Mouse (Mus musculus): ENCODE measurements around the gene Itpripl2. TPM values are rescaled to one million over a fixed set of nuclear protein-coding genes. Genes with fewer than 3 reads are reported as not detected.

The Itpripl2 gene
- total RNA-seq (2021): 1 to 10 TPM; 4.6 TPM
- long read RNA-seq, experiment 1: 0 reads
- long read RNA-seq, experiment 2: 0 reads

DNA sequence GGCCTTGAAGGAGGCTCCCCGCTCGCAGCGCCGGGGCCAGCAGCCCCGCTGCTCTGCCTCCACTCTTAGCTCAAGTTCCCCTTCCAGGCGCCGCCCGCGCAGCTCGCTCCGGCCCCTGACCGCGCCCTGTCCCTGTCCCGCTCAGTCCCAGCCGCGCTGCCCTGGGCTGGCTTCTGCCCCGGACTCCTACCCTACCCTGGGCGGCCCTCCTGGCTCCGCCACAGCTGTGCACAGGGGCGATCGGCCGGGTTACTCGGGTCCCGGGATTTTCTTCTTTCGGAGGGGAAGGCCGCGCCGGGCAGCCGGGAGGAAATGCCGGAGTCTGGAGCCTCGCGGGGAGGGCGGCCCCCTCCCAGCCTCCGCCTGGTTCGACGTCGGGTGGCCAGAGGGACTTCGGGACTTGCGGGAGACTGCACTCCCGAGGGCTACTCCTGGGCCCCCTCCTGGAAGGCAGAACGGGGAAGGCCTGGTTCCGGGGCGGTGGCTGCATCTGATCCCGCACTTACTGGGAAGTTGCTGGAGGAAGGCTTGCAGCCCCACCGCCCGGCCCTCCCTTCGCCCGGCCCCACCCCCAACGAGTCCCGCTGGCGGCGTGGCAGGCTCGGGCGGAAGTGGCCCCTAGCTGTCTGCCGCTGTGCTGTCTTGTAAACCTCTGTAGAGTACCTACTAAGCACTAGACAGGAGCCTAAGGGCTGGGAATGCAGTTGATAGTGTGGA lies at the start of gene Itpripl2:
TSS of gene Itpripl2 (minus strand) at position 545 of the 717 bp plus-strand sequence.
- peak; percentile 12 to 24 for DNase-seq (ENCODE audit: low spot score in 2 of 2)

- no peak for DNase-seq (ENCODE audit: low spot score in 2 of 2)
Observed at GRCm38 (mm10) chr7:118535076-118535475, 43.3 kb upstream of the Itpripl2 start.

GRCm38 (mm10) chr7:118534326-118534725 lies 42.6 kb upstream of the Itpripl2 start:
- DNase-seq (ENCODE audit: low spot score in 2 of 2): no peak

DNA sequence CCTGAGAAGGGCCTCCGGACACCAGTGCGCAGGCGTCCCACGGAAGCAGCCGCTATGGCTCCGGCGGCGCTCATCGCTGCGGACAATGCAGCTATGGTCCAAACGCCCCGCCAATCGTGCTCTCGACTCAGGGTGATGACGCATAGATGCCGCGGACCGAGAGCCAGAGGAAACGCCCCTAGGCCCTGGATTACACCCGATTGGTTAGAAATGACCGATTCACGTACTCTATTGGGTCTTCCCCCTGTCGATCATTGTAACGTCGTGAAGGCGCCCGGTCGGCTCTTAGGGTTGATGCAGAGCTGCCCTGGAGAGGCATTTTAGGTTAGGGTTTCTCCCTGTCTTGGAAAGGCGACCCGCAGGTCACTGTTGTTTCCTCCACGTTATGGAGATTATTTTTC lies 41.4 kb upstream of the Itpripl2 start, which contains the start of gene Coq7:
TSS of gene Coq7 (minus strand) at position 179 of the 401 bp plus-strand sequence.
- DNase-seq (ENCODE audit: low spot score in 2 of 2): peak; percentile 97 to 98

DNA sequence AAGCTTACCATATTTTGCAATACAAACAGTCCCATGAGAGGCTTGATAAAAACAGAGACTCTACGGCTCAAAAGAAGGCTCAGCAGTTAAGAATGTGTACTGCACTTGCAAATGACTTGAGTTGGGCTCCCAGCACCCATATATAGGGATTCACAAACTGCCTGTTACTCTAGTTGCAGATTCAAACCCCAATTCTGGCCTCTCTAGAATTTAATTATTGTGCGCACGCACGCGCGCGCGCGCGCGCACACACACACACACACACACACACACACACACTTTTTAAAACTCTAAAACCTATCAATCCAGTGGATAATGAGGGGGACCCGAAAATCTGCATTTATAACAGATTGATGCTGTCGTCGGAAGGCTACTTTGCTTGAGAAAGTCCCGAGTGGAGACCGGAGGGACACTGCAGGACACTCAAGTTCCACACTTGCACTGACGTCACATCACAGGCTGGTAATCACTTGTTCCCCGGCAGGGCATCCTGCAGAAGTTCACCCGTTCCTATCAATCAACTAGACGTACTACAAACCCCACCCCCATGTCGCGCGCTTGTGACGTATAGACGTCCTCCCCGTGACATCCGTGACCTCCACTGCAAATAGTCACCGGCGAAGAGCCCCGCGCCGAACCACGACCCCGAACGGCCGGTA lies 40.9 kb upstream of the Itpripl2 start:
- peak; percentile 97 to 98 for DNase-seq (ENCODE audit: low spot score in 2 of 2)

DNA sequence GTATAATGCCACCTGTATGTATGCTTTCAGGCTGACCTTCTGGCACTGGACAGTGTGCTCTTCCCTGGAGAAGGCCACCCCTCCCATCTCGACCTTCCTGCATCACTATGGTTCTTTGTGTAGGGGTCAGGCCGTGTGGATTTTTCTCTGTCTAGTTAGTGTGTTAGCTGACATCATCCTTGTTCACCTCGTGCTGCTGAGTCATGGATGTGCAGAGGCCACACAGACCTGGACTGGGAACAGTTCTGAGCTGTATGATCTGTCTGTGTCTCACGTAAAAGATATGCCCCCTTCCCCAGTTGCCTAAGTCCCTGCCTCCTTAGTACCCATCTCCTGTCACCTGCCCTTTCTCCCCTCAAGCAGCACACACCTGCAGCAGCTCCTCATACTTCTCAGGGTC lies 35.2 kb upstream of the Itpripl2 start:
- no peak for DNase-seq (ENCODE audit: low spot score in 2 of 2)

- no peak for DNase-seq (ENCODE audit: low spot score in 2 of 2)
Observed at GRCm38 (mm10) chr7:118522077-118522476, 30.3 kb upstream of the Itpripl2 start.

- no peak for DNase-seq (ENCODE audit: low spot score in 2 of 2)
Observed at GRCm38 (mm10) chr7:118519661-118520060, 27.9 kb upstream of the Itpripl2 start.

DNA sequence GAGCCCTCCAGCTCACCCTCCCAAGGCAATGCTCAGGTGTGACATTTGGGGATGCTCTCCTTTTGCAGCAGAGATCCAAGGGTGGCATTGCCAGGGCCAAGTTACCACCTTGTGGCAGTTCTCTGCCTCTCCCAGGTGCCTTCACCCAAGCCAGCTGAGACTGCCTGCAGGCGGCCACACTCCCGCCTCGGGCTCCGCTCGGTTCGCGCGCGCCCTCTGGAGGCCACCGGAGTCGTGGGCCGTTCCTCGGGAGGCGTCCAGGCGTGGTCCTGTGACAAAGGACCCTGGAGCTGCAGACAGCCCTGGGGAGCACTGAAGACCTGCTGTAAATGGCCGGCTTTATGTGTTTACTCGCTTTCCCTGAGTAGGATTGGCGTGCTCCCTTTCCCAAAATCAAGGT lies 26.9 kb upstream of the Itpripl2 start:
- peak; percentile 62 to 73 for DNase-seq (ENCODE audit: low spot score in 2 of 2)

DNA sequence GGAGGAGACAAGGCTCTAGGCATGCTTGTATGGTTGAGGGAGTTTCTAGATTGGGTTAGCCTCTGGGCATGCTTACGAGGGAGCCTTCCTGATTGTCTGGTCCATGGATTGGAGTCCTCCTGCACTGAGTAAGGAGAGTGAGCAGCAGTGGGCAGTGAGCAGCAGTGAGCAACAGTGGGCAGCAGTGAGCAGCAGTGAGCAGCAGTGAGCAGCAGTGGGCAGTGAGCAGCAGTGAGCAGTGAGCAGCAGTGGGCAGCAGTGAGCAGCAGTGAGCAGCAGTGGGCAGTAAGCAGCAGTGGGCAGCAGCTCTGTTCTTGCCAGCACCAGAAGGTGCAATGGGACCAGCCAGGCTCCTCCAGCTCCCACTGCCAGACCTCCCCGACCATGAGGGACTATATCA lies 26.0 kb upstream of the Itpripl2 start:
- no peak for DNase-seq (ENCODE audit: low spot score in 2 of 2)

- no peak for DNase-seq (ENCODE audit: low spot score in 2 of 2)
Observed at GRCm38 (mm10) chr7:118508556-118508955, 16.8 kb upstream of the Itpripl2 start.

GRCm38 (mm10) chr7:118503844-118504243 lies 12.1 kb upstream of the Itpripl2 start:
- no peak for DNase-seq (ENCODE audit: low spot score in 2 of 2)

DNA sequence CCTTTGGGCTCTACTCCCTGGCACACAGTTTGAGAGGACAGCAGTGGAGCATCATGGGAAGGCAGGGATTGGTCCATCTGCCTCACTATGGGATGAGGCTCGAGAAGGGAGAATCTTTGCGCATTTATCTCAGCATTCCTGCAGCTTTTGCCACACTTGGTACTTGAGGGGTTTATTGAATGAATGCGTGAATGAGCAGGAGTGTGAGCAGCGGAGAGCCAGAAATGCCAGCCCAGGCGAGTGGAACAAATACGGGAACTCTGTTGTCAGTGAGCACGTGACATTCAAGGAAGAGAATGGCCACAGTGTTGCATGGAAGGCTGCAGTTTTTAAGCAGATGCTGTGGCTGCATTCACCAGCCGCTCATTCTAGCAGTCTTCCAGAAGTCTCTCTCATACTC lies 10.6 kb upstream of the Itpripl2 start:
- DNase-seq (ENCODE audit: low spot score in 2 of 2): no peak

DNA sequence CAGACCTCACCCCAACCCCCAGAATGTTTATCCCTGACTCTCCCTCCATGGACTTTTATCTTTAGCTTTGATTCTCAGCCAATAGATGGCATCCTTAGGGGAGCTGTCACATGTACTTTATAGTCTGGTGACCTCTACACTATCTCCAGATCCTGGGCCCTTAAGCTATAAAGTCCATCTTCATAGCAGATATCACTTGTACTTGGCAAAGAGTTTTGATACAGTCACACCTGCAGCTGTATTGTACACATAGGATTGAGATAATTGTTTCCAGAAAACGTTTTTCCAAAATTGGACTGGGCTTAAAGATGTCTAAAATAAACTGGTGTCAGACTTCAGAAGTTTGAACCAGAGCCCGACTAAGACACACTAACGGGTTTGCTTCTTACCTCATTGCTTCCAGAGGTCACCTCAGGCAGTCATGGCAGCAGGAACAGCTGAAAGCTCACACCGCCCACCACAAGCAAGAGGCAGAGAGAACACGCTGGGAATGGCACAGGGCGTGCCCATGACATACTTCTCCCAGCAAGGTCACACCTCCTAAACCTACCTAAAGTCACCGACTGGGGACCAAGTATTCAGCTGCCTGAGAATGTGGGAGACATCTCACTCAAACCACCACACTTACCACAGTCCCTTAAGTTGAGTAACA lies 8.1 kb upstream of the Itpripl2 start:
- no peak for DNase-seq (ENCODE audit: low spot score in 2 of 2)

GRCm38 (mm10) chr7:118498984-118499783 lies 7.4 kb upstream of the Itpripl2 start:
- DNase-seq (ENCODE audit: low spot score in 2 of 2): no peak

- DNase-seq (ENCODE audit: low spot score in 2 of 2): no peak
Observed at GRCm38 (mm10) chr7:118494892-118495579, 3.3 kb upstream of the Itpripl2 start.

DNA sequence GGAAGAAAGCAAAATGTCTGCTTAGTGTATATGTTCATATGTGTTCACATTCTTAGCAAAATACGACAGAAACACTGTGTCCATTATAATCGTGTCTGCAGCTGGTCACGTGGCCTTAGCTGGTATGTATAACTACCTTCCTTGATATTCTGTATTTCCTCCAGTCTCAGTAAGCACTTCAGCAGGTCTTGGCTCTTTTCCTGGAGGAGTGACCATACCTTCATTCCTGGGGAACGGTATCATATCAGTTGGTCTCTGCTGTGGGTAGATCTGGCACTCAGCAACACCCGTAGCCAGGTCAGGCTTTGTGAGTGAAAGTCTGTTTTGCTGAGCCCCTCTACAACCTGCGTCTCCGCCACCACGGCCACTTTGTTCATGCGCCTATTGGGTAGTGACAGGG lies 2.1 kb upstream of the Itpripl2 start:
- DNase-seq (ENCODE audit: low spot score in 2 of 2): no peak

DNA sequence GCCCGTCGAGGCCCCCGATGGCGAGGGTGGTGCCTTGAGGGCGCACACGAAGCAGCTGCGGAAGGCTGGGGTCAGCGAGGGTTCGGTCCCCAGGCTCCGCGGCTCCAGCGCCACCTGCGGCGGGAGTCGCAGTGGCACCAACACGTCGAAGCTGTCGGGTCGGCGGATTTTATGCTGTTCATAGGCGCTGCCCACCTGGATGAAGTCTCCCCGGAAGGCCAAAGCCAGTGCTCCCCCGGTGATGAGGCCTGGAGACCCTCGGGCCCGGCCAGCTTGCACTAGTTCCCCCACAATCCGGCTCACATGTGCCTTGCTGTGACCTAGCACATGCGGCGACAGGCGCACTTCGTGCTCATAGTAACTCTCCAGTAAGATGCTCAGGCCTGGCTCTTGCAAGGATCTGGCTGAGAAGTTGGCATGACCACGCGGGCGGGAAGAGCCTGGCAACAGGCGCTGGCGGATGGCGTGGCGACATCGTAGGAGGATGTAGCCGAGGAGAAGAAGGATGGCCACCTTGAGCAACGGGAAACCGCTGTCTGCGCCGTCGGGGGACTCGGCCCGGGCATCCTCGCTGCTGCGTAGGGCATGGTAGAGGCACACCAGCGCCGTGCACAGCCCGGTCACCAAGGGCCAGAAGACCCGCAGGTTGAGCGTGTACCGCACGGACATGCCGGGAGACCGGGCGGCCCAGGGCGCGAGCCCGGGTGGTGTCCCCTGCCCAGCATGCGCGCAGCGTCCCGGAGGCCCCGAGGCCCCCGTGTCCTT lies 927 bp downstream of the Itpripl2 start:
- no peak for DNase-seq (ENCODE audit: low spot score in 2 of 2)

DNA sequence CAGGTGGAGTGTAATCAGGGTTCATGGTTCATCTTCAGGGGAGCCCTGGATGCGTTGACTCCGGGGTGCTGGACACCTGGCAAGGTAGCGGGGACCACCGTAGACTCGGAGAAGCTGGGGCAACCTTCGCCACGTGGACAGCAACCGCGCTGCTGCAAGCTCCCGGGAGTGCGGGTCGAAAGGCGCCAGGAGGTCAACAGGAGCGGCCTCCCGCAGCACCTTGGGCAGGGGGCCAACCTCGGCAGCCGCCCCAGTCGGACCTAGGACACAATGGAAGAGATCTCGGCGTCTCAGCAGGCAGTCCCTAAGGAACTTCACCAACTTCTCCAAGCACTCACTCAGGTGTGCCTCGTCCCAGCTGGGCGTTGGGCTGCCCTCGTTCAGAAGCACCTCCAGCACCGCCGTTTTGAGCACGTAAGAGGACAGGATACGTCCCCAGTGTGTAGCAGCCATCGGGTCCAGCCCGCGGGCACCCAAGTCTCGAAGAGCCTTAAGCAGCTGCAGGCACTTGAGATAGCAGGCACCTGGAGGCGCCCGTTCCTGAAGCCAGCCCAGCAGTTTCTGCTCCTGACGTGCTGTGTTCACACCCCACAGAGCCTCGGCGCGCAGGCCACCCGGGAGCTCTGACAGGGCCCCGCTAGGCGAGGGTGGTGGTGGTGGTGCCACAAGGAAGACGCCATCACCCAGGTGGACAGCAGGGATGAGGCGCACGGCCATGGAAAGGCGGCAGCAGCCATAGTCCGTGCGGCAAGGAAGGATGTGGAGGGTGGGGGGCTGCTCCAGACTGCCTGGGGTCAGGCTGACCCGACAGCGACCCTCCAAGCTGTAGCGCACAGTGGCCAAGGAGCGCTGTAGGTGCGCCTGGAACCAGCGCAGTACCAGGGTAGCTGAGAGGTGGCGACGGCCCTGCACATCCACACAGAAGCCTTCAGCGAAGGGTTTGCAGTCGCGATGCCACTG lies 1.8 kb downstream of the Itpripl2 start:
- no peak for DNase-seq (ENCODE audit: low spot score in 2 of 2)

Data from layer of hippocampus, postnatal 14 days (tissue).